Mouse (Mus musculus): ENCODE measurements around the gene Cpeb3. TPM values are rescaled to one million over a fixed set of nuclear protein-coding genes. Genes with fewer than 3 reads are reported as not detected.

Cpeb3 gene
- polyA plus RNA-seq, 1 experiment from 2014 or later, result 0.91 TPM

DNA sequence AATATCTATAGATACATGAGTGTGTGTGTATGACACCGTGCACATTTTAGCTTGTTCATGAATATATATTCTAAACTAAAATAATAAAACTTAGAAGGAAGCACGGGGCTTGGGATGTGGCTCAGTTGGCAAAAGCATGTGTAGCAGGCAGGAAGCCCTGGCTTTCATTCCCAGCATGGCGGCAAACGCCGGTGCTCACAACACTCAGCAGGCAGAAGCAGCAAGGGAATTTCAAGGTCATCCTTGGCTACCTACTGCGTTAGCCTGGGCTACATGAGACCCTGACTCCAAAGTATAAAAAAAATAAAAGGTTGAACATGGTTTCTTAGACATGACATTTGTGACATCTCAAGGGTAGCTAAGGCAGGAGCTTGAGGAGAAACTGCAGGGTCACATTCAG, 191.5 kb downstream of the Cpeb3 start:
- Histone ChIP-seq H3K9ac (replicated peaks; ENCODE audit: low read length) (no peak overlapping the region), H3K9me3 (replicated peaks; ENCODE audit: control insufficient read depth, low read length) (no peaks in the 10 kb centered on the region), H3K27ac (replicated peaks; ENCODE audit: low read depth, low read length) (no peak overlapping the region), H3K4me2 (ENCODE audit: low read depth, low read length) (no peak overlapping the region), H3K27me3 (ENCODE audit: control insufficient read depth, insufficient read depth, low read length) (no peaks in the 10 kb centered on the region), H3K4me3 (ENCODE audit: low read depth, low read length) (no peak overlapping the region), H3K36me3 (replicated peaks; ENCODE audit: control insufficient read depth, insufficient read depth, low read depth, low read length) (no peaks in the 10 kb centered on the region), H3K4me1 (ENCODE audit: control insufficient read depth, insufficient read depth, low read length) (no peaks in the 10 kb centered on the region)
- 94% methylated on average over 6 of the region's 6 CpGs for WGBS
- ATAC-seq (replicated peaks; ENCODE audit: insufficient number of reproducible peaks, low FRiP score, low TSS enrichment, low read depth) (no peak), DNase-seq (ENCODE audit: low spot score) (no peak)

GRCm38 (mm10) chr19:37014173-37014939, 194.0 kb downstream of the Cpeb3 start:
- Histone ChIP-seq H3K27me3 (ENCODE audit: control insufficient read depth, insufficient read depth, low read length) (no peaks in the 10 kb centered on the region), H3K9me3 (replicated peaks; ENCODE audit: control insufficient read depth, low read length) (no peaks in the 10 kb centered on the region), H3K36me3 (replicated peaks; ENCODE audit: control insufficient read depth, insufficient read depth, low read depth, low read length) (peaks cover 2% of the 10 kb centered on the region; the same call in 1 of the 2 replicates), H3K9ac (replicated peaks; ENCODE audit: low read length) (no peak overlapping the region), H3K4me2 (ENCODE audit: low read depth, low read length) (no peak overlapping the region), H3K4me3 (ENCODE audit: low read depth, low read length) (no peak overlapping the region), H3K4me1 (ENCODE audit: control insufficient read depth, insufficient read depth, low read length) (no peaks in the 10 kb centered on the region), H3K27ac (replicated peaks; ENCODE audit: low read depth, low read length) (no peak overlapping the region)
- DNase-seq (ENCODE audit: low spot score) (no peak), ATAC-seq (replicated peaks; ENCODE audit: insufficient number of reproducible peaks, low FRiP score, low TSS enrichment, low read depth) (no peak)
- 89% methylated on average over 8 of the region's 8 CpGs for whole genome bisulfite sequencing

- Histone ChIP-seq H3K4me3 (ENCODE audit: low read depth, low read length) (no peak overlapping the region), H3K9me3 (replicated peaks; ENCODE audit: control insufficient read depth, low read length) (no peaks in the 10 kb centered on the region), H3K27me3 (ENCODE audit: control insufficient read depth, insufficient read depth, low read length) (no peaks in the 10 kb centered on the region), H3K36me3 (replicated peaks; ENCODE audit: control insufficient read depth, insufficient read depth, low read depth, low read length) (peaks cover 2% of the 10 kb centered on the region; the same call in 1 of the 2 replicates), H3K4me2 (ENCODE audit: low read depth, low read length) (no peak overlapping the region), H3K9ac (replicated peaks; ENCODE audit: low read length) (no peak overlapping the region), H3K27ac (replicated peaks; ENCODE audit: low read depth, low read length) (no peak overlapping the region), H3K4me1 (ENCODE audit: control insufficient read depth, insufficient read depth, low read length) (no peaks in the 10 kb centered on the region)
- DNase-seq (ENCODE audit: low spot score) (no peak), ATAC-seq (replicated peaks; ENCODE audit: insufficient number of reproducible peaks, low FRiP score, low TSS enrichment, low read depth) (no peak)
- 95% methylated on average over 6 of the region's 6 CpGs for WGBS
Observed at GRCm38 (mm10) chr19:37013461-37013860, 194.9 kb downstream of the Cpeb3 start.

- DNase-seq (ENCODE audit: low spot score) (no peak), ATAC-seq (replicated peaks; ENCODE audit: insufficient number of reproducible peaks, low FRiP score, low TSS enrichment, low read depth) (no peak)
- WGBS, result 94% methylated on average over 3 of the region's 3 CpGs
- H3K4me2 ChIP-seq (ENCODE audit: low read depth, low read length), result no peak overlapping the region
- no peak overlapping the region for H3K27ac ChIP-seq (replicated peaks; ENCODE audit: low read depth, low read length)
- no peaks in the 10 kb centered on the region for H3K27me3 ChIP-seq (ENCODE audit: control insufficient read depth, insufficient read depth, low read length)
- no peak overlapping the region for H3K4me3 ChIP-seq (ENCODE audit: low read depth, low read length)
- H3K36me3 ChIP-seq (replicated peaks; ENCODE audit: control insufficient read depth, insufficient read depth, low read depth, low read length), result peaks cover 2% of the 10 kb centered on the region; the same call in 1 of the 2 replicates
- no peaks in the 10 kb centered on the region for H3K4me1 ChIP-seq (ENCODE audit: control insufficient read depth, insufficient read depth, low read length)
- H3K9ac ChIP-seq (replicated peaks; ENCODE audit: low read length), result no peak overlapping the region
- H3K9me3 ChIP-seq (replicated peaks; ENCODE audit: control insufficient read depth, low read length), result no peaks in the 10 kb centered on the region
Observed at GRCm38 (mm10) chr19:37009878-37010281, 198.5 kb downstream of the Cpeb3 start.

DNA sequence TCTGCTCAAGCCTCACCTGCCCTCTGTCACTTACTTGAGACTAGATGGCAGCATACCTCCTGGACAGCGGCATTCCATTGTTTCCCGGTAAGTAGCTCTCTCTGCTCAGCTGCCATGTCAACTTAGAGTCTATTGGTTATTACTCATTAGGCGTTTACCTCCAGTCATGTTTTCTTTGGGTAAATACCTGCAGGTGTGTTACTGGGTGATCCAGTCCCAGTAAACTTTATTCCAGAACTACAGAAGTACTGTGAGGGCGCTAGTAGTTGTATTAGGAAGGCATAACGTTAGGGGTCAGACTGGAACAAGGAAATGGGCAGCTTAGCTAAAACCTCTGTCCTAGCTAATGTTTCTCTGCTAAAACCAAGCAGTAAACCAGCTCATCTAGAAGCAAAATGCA, 203.8 kb downstream of the Cpeb3 start:
- DNase-seq (ENCODE audit: low spot score) (no peak), ATAC-seq (replicated peaks; ENCODE audit: insufficient number of reproducible peaks, low FRiP score, low TSS enrichment, low read depth) (no peak)
- WGBS, result 88% methylated on average over 5 of the region's 5 CpGs
- Histone ChIP-seq H3K4me1 (ENCODE audit: control insufficient read depth, insufficient read depth, low read length) (no peaks in the 10 kb centered on the region), H3K4me3 (ENCODE audit: low read depth, low read length) (no peak overlapping the region), H3K27me3 (ENCODE audit: control insufficient read depth, insufficient read depth, low read length) (no peaks in the 10 kb centered on the region), H3K9me3 (replicated peaks; ENCODE audit: control insufficient read depth, low read length) (no peaks in the 10 kb centered on the region), H3K9ac (replicated peaks; ENCODE audit: low read length) (no peak overlapping the region), H3K4me2 (ENCODE audit: low read depth, low read length) (no peak overlapping the region), H3K27ac (replicated peaks; ENCODE audit: low read depth, low read length) (no peak overlapping the region), H3K36me3 (replicated peaks; ENCODE audit: control insufficient read depth, insufficient read depth, low read depth, low read length) (no peaks in the 10 kb centered on the region; the same call in 1 of the 2 replicates)

Other genes starting within 250 kb of the Cpeb3 start
- 173 and 175 TPM in 2 replicates for gene March5, start 1.1 kb downstream of the Cpeb3 start, polyA plus RNA-seq (2014; fragmentation: Nextera tagmentation; extraction: Ambion mirVana)
- gene Ide, start 129.3 kb upstream of the Cpeb3 start, polyA plus RNA-seq (2014; fragmentation: Nextera tagmentation; extraction: Ambion mirVana), result 47.8 and 48.8 TPM in 2 replicates
- 97.4 and 110 TPM in 2 replicates for gene Kif11, start 167.8 kb upstream of the Cpeb3 start, polyA plus RNA-seq (2014; fragmentation: Nextera tagmentation; extraction: Ambion mirVana)
- gene Hhex, start 226.2 kb upstream of the Cpeb3 start, polyA plus RNA-seq (2014; fragmentation: Nextera tagmentation; extraction: Ambion mirVana), result 3.9 and 4.0 TPM in 2 replicates